Mouse (Mus musculus) C2C12 (cell line): Measurements from ENCODE around the gene Pcbp3.

Source experiments
- CTCF ChIP-seq: IDR thresholded peaks from one replicate; pipeline ENCODE4 v1.5.1; 2011; ENCODE audit not compliant: control insufficient read depth, insufficient read depth, insufficient read length
- MAX ChIP-seq: IDR thresholded peaks from one replicate; pipeline ENCODE4 v1.6.1; 2011; ENCODE audit warnings: mild to moderate bottlenecking, control low read depth
- MYOD1 ChIP-seq: IDR thresholded peaks from one replicate; pipeline ENCODE4 v1.6.1; 2011; ENCODE audit warnings: low read depth; ENCODE audit not compliant: control insufficient read depth, insufficient read length
- MYOG ChIP-seq: IDR thresholded peaks from one replicate; pipeline ENCODE4 v1.6.1; 2011; ENCODE audit not compliant: control insufficient read depth, insufficient read length; ENCODE audit errors: extremely low read depth
- USF1 ChIP-seq: IDR thresholded peaks from one replicate; pipeline ENCODE4 v1.6.1; 2011; ENCODE audit warnings: low read depth, mild to moderate bottlenecking, control low read depth, moderate library complexity

DNA sequence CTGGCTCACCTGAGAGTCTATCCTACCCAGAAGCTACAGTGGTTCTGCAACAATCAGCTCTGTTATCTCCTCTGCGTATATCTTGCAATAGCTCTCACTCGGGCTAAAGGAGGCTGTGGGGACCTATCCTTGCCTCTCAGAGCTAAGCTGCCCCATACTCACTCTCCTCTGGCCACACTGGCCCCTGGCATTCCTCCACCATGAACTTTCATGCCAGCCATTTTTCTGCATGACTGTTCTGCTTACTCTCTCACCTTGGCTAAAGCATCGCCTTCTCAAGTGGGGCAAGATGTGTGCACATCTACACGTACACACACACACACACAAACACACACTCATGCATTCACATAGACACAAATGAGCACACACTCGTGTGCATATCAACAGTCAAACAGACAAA lies 115.2 kb downstream of the Pcbp3 start:
- TF ChIP-seq CTCF (no peak), MYOG (no peak), MYOD1 (no peak), USF1 (no peak), MAX (no peak)
